Mouse (Mus musculus) C2C12 (cell line): ENCODE data around the gene Dscaml1.

Experiments
- MAX ChIP-seq: IDR thresholded peaks from one replicate; pipeline ENCODE4 v1.6.1; 2011; ENCODE audit warnings: mild to moderate bottlenecking, control low read depth
- USF1 ChIP-seq: IDR thresholded peaks from one replicate; pipeline ENCODE4 v1.6.1; 2011; ENCODE audit warnings: low read depth, mild to moderate bottlenecking, control low read depth, moderate library complexity

- TF ChIP-seq MAX (no peak), USF1 (no peak)
These were observed 147.6 kb downstream of the Dscaml1 start for GRCm38 (mm10) chr9:45574021-45574420.
